In the genomic region with DNA sequence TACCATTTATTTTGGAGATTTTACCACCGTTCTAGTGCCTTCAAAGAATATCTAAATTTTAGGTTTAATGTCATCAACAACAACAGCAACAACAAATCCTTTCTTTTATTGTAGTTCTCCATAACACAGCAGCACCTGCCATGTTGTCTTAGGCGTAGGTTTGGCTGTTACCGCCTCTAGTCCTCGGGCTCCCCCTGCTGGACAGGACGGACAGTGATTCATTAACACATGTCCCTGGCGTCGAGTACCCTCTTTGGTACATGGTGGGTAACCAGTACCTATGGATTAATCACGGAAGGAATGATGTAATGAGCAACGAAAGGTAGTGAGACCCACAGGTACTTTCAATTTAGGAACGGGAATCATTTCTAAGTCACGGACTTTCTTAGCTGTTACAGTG, we compare ENCODE assay signal across 8 mouse cellular contexts. TPM values are rescaled to one million over a fixed set of nuclear protein-coding genes. Genes with fewer than 3 reads are reported as not detected.
DNase-seq lines count a peak whose midpoint lies in the region; ATAC-seq and TF ChIP-seq lines count a peak whose summit lies in the region.

No protein-coding gene starts in this region.

- no peak overlapping the region for H3K4me3 ChIP-seq in hindbrain, embryonic 14.5 days (replicated peaks; ENCODE audit: low read length)
- H3K4me3 ChIP-seq in hindbrain, embryonic 16.5 days (ENCODE audit: low read length), result no peak overlapping the region
- no peak overlapping the region for H3K4me3 ChIP-seq in forebrain, postnatal 0 days (ENCODE audit: low read depth, low read length)
- H3K4me3 ChIP-seq in midbrain, embryonic 11.5 days (ENCODE audit: low read depth, low read length), result no peak overlapping the region
- no peak overlapping the region for H3K4me3 ChIP-seq in spleen, adult 2 months (ENCODE audit: extremely low read depth, insufficient read depth, insufficient read length)

- H3K9ac ChIP-seq in hindbrain, embryonic 14.5 days, result no peak overlapping the region
- H3K9ac ChIP-seq in hindbrain, embryonic 16.5 days (ENCODE audit: low read depth, low read length), result no peak overlapping the region
- no peak overlapping the region for H3K9ac ChIP-seq in forebrain, postnatal 0 days
- H3K9ac ChIP-seq in midbrain, embryonic 11.5 days (ENCODE audit: low read length), result no peak overlapping the region

- H3K27me3 ChIP-seq in hindbrain, embryonic 14.5 days (ENCODE audit: control insufficient read depth, insufficient read depth, low read length), result no peaks in the 10 kb centered on the region
- H3K27me3 ChIP-seq in hindbrain, embryonic 16.5 days (replicated peaks; ENCODE audit: control insufficient read depth, insufficient read depth, low read length), result no peaks in the 10 kb centered on the region
- H3K27me3 ChIP-seq in forebrain, postnatal 0 days (ENCODE audit: insufficient read depth, low read length), result no peaks in the 10 kb centered on the region
- no peaks in the 10 kb centered on the region for H3K27me3 ChIP-seq in midbrain, embryonic 11.5 days (ENCODE audit: control insufficient read depth, insufficient read depth, low read length)
- H3K27me3 ChIP-seq in spleen, adult 2 months (ENCODE audit: control insufficient read depth, insufficient read depth, low read length), result no peaks in the 10 kb centered on the region

- WGBS in hindbrain, embryonic 14.5 days, result 42% methylated on average over 11 of the region's 11 CpGs
- 42% methylated on average over 11 of the region's 11 CpGs for WGBS in hindbrain, embryonic 16.5 days
- WGBS in forebrain, postnatal 0 days, result 45% methylated on average over 11 of the region's 11 CpGs
- 44% methylated on average over 11 of the region's 11 CpGs for WGBS in midbrain, embryonic 11.5 days
- 28% methylated on average over 11 of the region's 11 CpGs for WGBS in spleen, adult 2 months

- DNase-seq in hindbrain, embryonic 14.5 days (ENCODE audit: low spot score), result peak; percentile 37
- DNase-seq in cerebellum, adult 18-20 months, result peak; percentile 81 to 87
- peak; percentile 58 for DNase-seq in forebrain, postnatal 0 days
- DNase-seq in left cerebral cortex, adult 18-20 months (ENCODE audit: low spot score in 2 of 2), result peak; percentile 73 to 82
- peak; percentile 89 for DNase-seq in midbrain, embryonic 11.5 days (ENCODE audit: low spot score, missing footprints)
- peak; percentile 39 to 79 for DNase-seq in spleen, adult 2 months (ENCODE audit: low read depth in 1 of 2, low spot score in 2 of 2)

- no peak for TF ChIP-seq POLR2A in spleen, adult 2 months (IDR thresholded peaks at IDR 0.05; ENCODE audit: low read depth, low read length)

- peak; percentile 80 for TF ChIP-seq CTCF in forebrain, postnatal 0 days (IDR thresholded peaks at IDR 0.05; ENCODE audit: low read depth)
- peak; percentile 85; the same call in 1 of the 2 replicates for TF ChIP-seq CTCF in spleen, adult 2 months (IDR thresholded peaks at IDR 0.05; ENCODE audit: extremely low read depth, insufficient read depth, insufficient read length, insufficient replicate concordance)

- H3K4me2 ChIP-seq in hindbrain, embryonic 14.5 days (replicated peaks), result no peak overlapping the region
- no peak overlapping the region for H3K4me2 ChIP-seq in hindbrain, embryonic 16.5 days (ENCODE audit: low read length)
- no peak overlapping the region for H3K4me2 ChIP-seq in forebrain, postnatal 0 days (ENCODE audit: low read depth)
- no peak overlapping the region for H3K4me2 ChIP-seq in midbrain, embryonic 11.5 days

- no peak overlapping the region for H3K27ac ChIP-seq in hindbrain, embryonic 14.5 days
- H3K27ac ChIP-seq in hindbrain, embryonic 16.5 days (ENCODE audit: low read depth, low read length), result no peak overlapping the region
- no peak overlapping the region for H3K27ac ChIP-seq in forebrain, postnatal 0 days (ENCODE audit: low read depth, low read length)
- no peak overlapping the region for H3K27ac ChIP-seq in midbrain, embryonic 11.5 days (ENCODE audit: low read depth, low read length)
- no peak overlapping the region for H3K27ac ChIP-seq in spleen, adult 2 months (ENCODE audit: insufficient read depth, low read length)

- no peaks in the 10 kb centered on the region for H3K36me3 ChIP-seq in hindbrain, embryonic 14.5 days (replicated peaks; ENCODE audit: control insufficient read depth, insufficient read depth)
- no peaks in the 10 kb centered on the region for H3K36me3 ChIP-seq in hindbrain, embryonic 16.5 days (ENCODE audit: control insufficient read depth, insufficient read depth, low read length)
- H3K36me3 ChIP-seq in forebrain, postnatal 0 days (ENCODE audit: insufficient read depth), result no peaks in the 10 kb centered on the region
- H3K36me3 ChIP-seq in midbrain, embryonic 11.5 days (ENCODE audit: control insufficient read depth, insufficient read depth, low read length), result no peaks in the 10 kb centered on the region
- no peaks in the 10 kb centered on the region for H3K36me3 ChIP-seq in spleen, adult 2 months (ENCODE audit: control insufficient read depth, insufficient read depth, low read length)

- H3K9me3 ChIP-seq in hindbrain, embryonic 14.5 days (ENCODE audit: control insufficient read depth, low read length), result no peaks in the 10 kb centered on the region
- no peaks in the 10 kb centered on the region for H3K9me3 ChIP-seq in hindbrain, embryonic 16.5 days (ENCODE audit: control insufficient read depth, low read length)
- H3K9me3 ChIP-seq in forebrain, postnatal 0 days (ENCODE audit: low read length), result no peaks in the 10 kb centered on the region
- H3K9me3 ChIP-seq in midbrain, embryonic 11.5 days (ENCODE audit: control insufficient read depth, low read length), result no peaks in the 10 kb centered on the region

- ATAC-seq in hindbrain, embryonic 14.5 days (ENCODE audit: low FRiP score), result no peak
- ATAC-seq in hindbrain, embryonic 16.5 days, result no peak
- ATAC-seq in forebrain, postnatal 0 days, result no peak
- peak; percentile 92 for ATAC-seq in inflammation-experienced regulatory T-cells, adult 6 months
- ATAC-seq in midbrain, embryonic 11.5 days (ENCODE audit: low FRiP score), result peak; percentile 80

- H3K4me1 ChIP-seq in hindbrain, embryonic 14.5 days (replicated peaks; ENCODE audit: control insufficient read depth, insufficient read depth, low read length), result no peaks in the 10 kb centered on the region
- no peaks in the 10 kb centered on the region for H3K4me1 ChIP-seq in hindbrain, embryonic 16.5 days (ENCODE audit: control insufficient read depth, insufficient read depth, low read depth, low read length)
- no peaks in the 10 kb centered on the region for H3K4me1 ChIP-seq in forebrain, postnatal 0 days (ENCODE audit: insufficient read depth)
- no peaks in the 10 kb centered on the region for H3K4me1 ChIP-seq in midbrain, embryonic 11.5 days (ENCODE audit: control insufficient read depth, insufficient read depth, low read length)
- H3K4me1 ChIP-seq in spleen, adult 2 months (ENCODE audit: control insufficient read depth, insufficient read depth, insufficient read length), result peaks cover 6% of the 10 kb centered on the region

RNA-seq across cellular contexts. Expression of gene Fez2, which starts 37.2 kb away (rescaled TPM):
- polyA plus RNA-seq in hindbrain, embryonic 14.5 days (2014; fragmentation: Nextera tagmentation; extraction: Ambion mirVana), result 59.7 and 69.0 TPM in 2 replicates
- 63.4 and 64.9 TPM in 2 replicates for polyA plus RNA-seq in hindbrain, embryonic 16.5 days (2015; fragmentation: Nextera tagmentation; extraction: Ambion mirVana)
- 56.0 and 57.9 TPM in 2 replicates for total RNA-seq in forebrain, postnatal 0 days (2014; rRNA removed)
- polyA plus RNA-seq in forebrain, postnatal 0 days (2015; fragmentation: Nextera tagmentation; extraction: Ambion mirVana), result 64.8 and 65.9 TPM in 2 replicates
- polyA plus RNA-seq in inflammation-experienced regulatory T-cells, adult 6 months (2017; shearing (Covaris generic)), result 10 to 100 TPM in 2 of 3 experiments, 1 to 10 TPM in 1; 8.6 to 11.1 (median 10.4) TPM
- 10 to 100 TPM; 37.0 to 37.5 TPM for total RNA-seq in left cerebral cortex, adult 18-20 months (2021)
- polyA plus RNA-seq in midbrain, embryonic 11.5 days (2014; fragmentation: Nextera tagmentation; extraction: Ambion mirVana), result 57.5 and 60.4 TPM in 2 replicates
- 12.7 TPM in 2 replicates for polyA plus RNA-seq in spleen, adult 2 months (2012; rRNA removed)

RNA-seq across cellular contexts. Expression of gene Vit, which starts 52.8 kb away (rescaled TPM):
- polyA plus RNA-seq in hindbrain, embryonic 14.5 days (2014; fragmentation: Nextera tagmentation; extraction: Ambion mirVana), result 4.3 TPM in 2 replicates
- 12.4 and 12.8 TPM in 2 replicates for polyA plus RNA-seq in hindbrain, embryonic 16.5 days (2015; fragmentation: Nextera tagmentation; extraction: Ambion mirVana)
- total RNA-seq in forebrain, postnatal 0 days (2014; rRNA removed), result 6.8 and 11.5 TPM in 2 replicates
- polyA plus RNA-seq in forebrain, postnatal 0 days (2015; fragmentation: Nextera tagmentation; extraction: Ambion mirVana), result 8.3 and 12.0 TPM in 2 replicates
- under 1 TPM in 1 of 3 experiments, not detected in 2; 0.19 TPM for polyA plus RNA-seq in inflammation-experienced regulatory T-cells, adult 6 months (2017; shearing (Covaris generic))
- 1 to 10 TPM in 1 of 2 experiments, under 1 TPM in 1; 0.80 to 1.2 TPM for total RNA-seq in left cerebral cortex, adult 18-20 months (2021)
- 4.8 and 5.8 TPM in 2 replicates for polyA plus RNA-seq in midbrain, embryonic 11.5 days (2014; fragmentation: Nextera tagmentation; extraction: Ambion mirVana)
- polyA plus RNA-seq in spleen, adult 2 months (2012; rRNA removed), result 0.02 and 0.14 TPM in 2 replicates

Comparison
In these comparisons a context has a peak if more than half of its experiments do, and no peak if none do; other contexts are left out.
1. ATAC-seq: peak in inflammation-experienced regulatory T-cells, adult 6 months (single experiment) and midbrain, embryonic 11.5 days (single experiment); none in hindbrain, embryonic 14.5 days (single experiment), hindbrain, embryonic 16.5 days (single experiment) and forebrain, postnatal 0 days (single experiment).
2. DNase-seq: peak in every context shown above with its lines; median percentile 89 in midbrain, embryonic 11.5 days; 84 in cerebellum, adult 18-20 months; 78 in left cerebral cortex, adult 18-20 months; 59 in spleen, adult 2 months; 58 in forebrain, postnatal 0 days; 37 in hindbrain, embryonic 14.5 days.